Mouse (Mus musculus) heart, embryonic 13.5 days (tissue): Measurements from ENCODE around the gene Hist2h3c2. TPM values are rescaled to one million over a fixed set of nuclear protein-coding genes. Genes with fewer than 3 reads are reported as not detected.
"Not testable (repeated sequence)": the region's sequence is repeated elsewhere in the genome, so short reads cannot be mapped to it uniquely, and the experiment has no call there.

Experiments
- ATAC-seq: fragments of 200-750 bp; cut with Nextera tagmentation; 2 replicates; pipeline ENCODE4 v1.8.0; 2017; ENCODE audit warnings: moderate TSS enrichment; ENCODE audit not compliant: insufficient number of reproducible peaks, low FRiP score, low TSS enrichment; ENCODE audit errors: extremely low read depth
- H3K27ac ChIP-seq: fragments of 300-500 bp; sonication (generic); replicated peaks from 2 replicates; pipeline ENCODE4 v1.5.1; 2015; ENCODE audit warnings: moderate library complexity, mild to moderate bottlenecking, inconsistent platforms
- H3K27me3 ChIP-seq: fragments of 300-500 bp; sonication (generic); replicated peaks from 2 replicates; pipeline ENCODE4 v1.6.1; 2015; ENCODE audit warnings: mild to moderate bottlenecking, inconsistent platforms
- H3K36me3 ChIP-seq: fragments of 300-500 bp; sonication (generic); 2 replicates; pipeline ENCODE4 v1.6.1; 2015; ENCODE audit warnings: mild to moderate bottlenecking, inconsistent platforms
- H3K4me1 ChIP-seq: fragments of 300-500 bp; sonication (generic); 2 replicates; pipeline ENCODE4 v1.6.1; 2015; ENCODE audit warnings: inconsistent platforms
- H3K4me2 ChIP-seq: fragments of 300-500 bp; sonication (generic); 2 replicates; pipeline ENCODE4 v1.6.1; 2015; ENCODE audit warnings: inconsistent platforms, mild to moderate bottlenecking, moderate library complexity
- H3K4me3 ChIP-seq: fragments of 300-500 bp; sonication (generic); 2 replicates; pipeline ENCODE4 v1.5.1; 2015; ENCODE audit warnings: moderate library complexity, mild to moderate bottlenecking, inconsistent platforms
- H3K9ac ChIP-seq: fragments of 300-500 bp; sonication (generic); 2 replicates; pipeline ENCODE4 v1.6.1; 2015; ENCODE audit warnings: inconsistent platforms, mild to moderate bottlenecking, moderate library complexity
- H3K9me3 ChIP-seq: fragments of 300-500 bp; sonication (generic); 2 replicates; pipeline ENCODE4 v1.6.1; 2016; ENCODE audit warnings: inconsistent platforms
- WGBS: fragments of 180-500 bp; shearing (Covaris S2); methylation state at CpG from one replicate; pipeline ENCODE4 v1.1.7; 2015; ENCODE audit warnings: mixed read lengths; 5-methylcytosine and 5-hydroxymethylcytosine counted together
- polyA plus RNA-seq: library from polyadenylated mRNA; unstranded; fragments of >200 nt; fragmentation: Nextera tagmentation; extraction: Ambion mirVana; gene quantifications from 2 replicates; pipeline ENCODE4 v1.2.1, GENCODE M21; 2015

Hist2h3c2 gene
- polyA plus RNA-seq = 3.0 and 4.3 TPM in 2 replicates

GRCm38 (mm10) chr3:96238954-96239793 is at the start of gene Hist2h3c2:
Hist2h3c2 (minus strand) TSS chr3:96239127.
- not testable (repeated sequence) for H3K27me3 ChIP-seq, H3K36me3 ChIP-seq, H3K9me3 ChIP-seq
- peaks cover 37% of the 10 kb centered on the region for H3K4me1 ChIP-seq
- peak; percentile 84 for ATAC-seq
- peak within 1 kb of the TSS; percentile 89 for H3K9ac ChIP-seq
- H3K4me2 ChIP-seq = peak within 1 kb of the TSS; percentile 78
- WGBS = 0% methylated on average over 12 of the region's 68 CpGs
- H3K4me3 ChIP-seq = peak within 1 kb of the TSS; percentile 61
- peak within 1 kb of the TSS; percentile 84 for H3K27ac ChIP-seq

GRCm38 (mm10) chr3:96287334-96287733 is 48.4 kb upstream of the Hist2h3c2 start:
- H3K4me1 ChIP-seq, H3K27ac ChIP-seq, H3K4me2 ChIP-seq, H3K9ac ChIP-seq, H3K36me3 ChIP-seq, H3K4me3 ChIP-seq, H3K9me3 ChIP-seq, ATAC-seq: not testable (repeated sequence)
- 84% methylated on average over 11 of the region's 11 CpGs for WGBS
- H3K27me3 ChIP-seq = peaks cover 34% of the 10 kb centered on the region

- peak overlapping the region; percentile 46 for H3K4me2 ChIP-seq
- 8% methylated on average over 4 of the region's 4 CpGs for WGBS
- no peaks in the 10 kb centered on the region for H3K9me3 ChIP-seq
- 0 out of 2 replicates have a peak, but pooled peaks cover 5% of the 10 kb centered on the region for H3K4me1 ChIP-seq
- peaks cover 45% of the 10 kb centered on the region for H3K27me3 ChIP-seq
- no peaks in the 10 kb centered on the region for H3K36me3 ChIP-seq
- H3K9ac ChIP-seq = no peak overlapping the region
- H3K4me3 ChIP-seq = no peak overlapping the region
- no peak for ATAC-seq
- H3K27ac ChIP-seq = no peak overlapping the region
Observed at GRCm38 (mm10) chr3:96284457-96284856, 45.5 kb upstream of the Hist2h3c2 start.

- Histone ChIP-seq H3K27me3 (peaks cover 38% of the 10 kb centered on the region), H3K36me3 (no peaks in the 10 kb centered on the region), H3K4me3 (no peak overlapping the region), H3K9me3 (no peaks in the 10 kb centered on the region), H3K4me2 (no peak overlapping the region), H3K4me1 (peaks cover 17% of the 10 kb centered on the region), H3K27ac (no peak overlapping the region), H3K9ac (no peak overlapping the region)
- 53% methylated on average over 6 of the region's 6 CpGs for WGBS
- no peak for ATAC-seq
Observed at GRCm38 (mm10) chr3:96280660-96281059, 41.7 kb upstream of the Hist2h3c2 start.

GRCm38 (mm10) chr3:96277800-96278624 is 39.1 kb upstream of the Hist2h3c2 start:
- Histone ChIP-seq H3K4me3 (peak overlapping the region; percentile 64), H3K4me2 (peak overlapping the region; percentile 93), H3K36me3 (no peaks in the 10 kb centered on the region), H3K27me3 (peaks cover 18% of the 10 kb centered on the region), H3K4me1 (peaks cover 12% of the 10 kb centered on the region), H3K9me3 (no peaks in the 10 kb centered on the region), H3K9ac (peak overlapping the region; percentile 79), H3K27ac (peak overlapping the region; percentile 88)
- peak; percentile 81 for ATAC-seq
- under 1% methylated on average over 49 of the region's 49 CpGs for WGBS

GRCm38 (mm10) chr3:96277428-96277799 is 38.5 kb upstream of the Hist2h3c2 start:
- Histone ChIP-seq H3K4me1 (peaks cover 12% of the 10 kb centered on the region), H3K27ac (peak overlapping the region; percentile 88; the same call in 1 of the 2 replicates), H3K9me3 (no peaks in the 10 kb centered on the region), H3K9ac (peak overlapping the region; percentile 79), H3K4me2 (peak overlapping the region; percentile 93), H3K4me3 (peak overlapping the region; percentile 64), H3K27me3 (peaks cover 13% of the 10 kb centered on the region), H3K36me3 (no peaks in the 10 kb centered on the region)
- 14% methylated on average over 8 of the region's 8 CpGs for whole genome bisulfite sequencing
- no peak for ATAC-seq

- Histone ChIP-seq H3K4me2 (no peak overlapping the region), H3K27ac (no peak overlapping the region), H3K4me3 (no peak overlapping the region), H3K36me3 (no peaks in the 10 kb centered on the region), H3K4me1 (peaks cover 18% of the 10 kb centered on the region), H3K9ac (no peak overlapping the region), H3K9me3 (no peaks in the 10 kb centered on the region), H3K27me3 (no peaks in the 10 kb centered on the region)
- no peak for ATAC-seq
- WGBS = 77% methylated on average over 17 of the region's 17 CpGs
Observed at GRCm38 (mm10) chr3:96273591-96274465, 34.9 kb upstream of the Hist2h3c2 start.

- H3K27ac ChIP-seq = peak within 1 kb of the TSS; percentile 95
- H3K9ac ChIP-seq = peak within 1 kb of the TSS; percentile 85
- peak within 1 kb of the TSS; percentile 86 for H3K4me2 ChIP-seq
- no peaks in the 10 kb centered on the region for H3K27me3 ChIP-seq
- peaks cover 18% of the 10 kb centered on the region for H3K4me1 ChIP-seq
- H3K4me3 ChIP-seq = peak within 1 kb of the TSS; percentile 62
- peak; percentile 93 for ATAC-seq
- WGBS = under 1% methylated on average over 45 of the region's 45 CpGs
- no peaks in the 10 kb centered on the region for H3K9me3 ChIP-seq
- no peaks in the 10 kb centered on the region for H3K36me3 ChIP-seq
Observed at GRCm38 (mm10) chr3:96269511-96270474, 30.9 kb upstream of the Hist2h3c2 start, which contains the start of gene Hist2h2bb. Hist2h2bb (plus strand) TSS chr3:96269752.

GRCm38 (mm10) chr3:96268776-96269378 is 29.9 kb upstream of the Hist2h3c2 start:
- not testable (repeated sequence) for ATAC-seq, H3K9me3 ChIP-seq, H3K27me3 ChIP-seq, H3K36me3 ChIP-seq
- Histone ChIP-seq H3K4me1 (peaks cover 28% of the 10 kb centered on the region), H3K27ac (peak overlapping the region; percentile 95), H3K9ac (peak overlapping the region; percentile 85), H3K4me2 (peak overlapping the region; percentile 86), H3K4me3 (peak overlapping the region; percentile 62)
- WGBS = 2% methylated on average over 14 of the region's 44 CpGs
